Mouse (Mus musculus): ENCODE measurements around the gene Ift20.

GRCm38 (mm10) chr11:78586099-78586498 is 49.9 kb downstream of the Ift20 start:
- no peak for TF ChIP-seq POLR2A (IDR thresholded peaks at IDR 0.05; ENCODE audit: insufficient read depth, low read length)
- TF ChIP-seq CTCF (IDR thresholded peaks at IDR 0.05; ENCODE audit: low read depth, low read length), result no peak
- no peak for TF ChIP-seq EP300 (IDR thresholded peaks at IDR 0.05; ENCODE audit: insufficient read depth, low read depth, low read length)

Measured in ES-Bruce4 (cell line).